Comparison of ENCODE assay signal across 31 mouse cellular contexts in genomic region chr11:112234492-112235116, GRCm38 (mm10).
DNase-seq lines count a peak whose midpoint lies in the region; ATAC-seq and TF ChIP-seq lines count a peak whose summit lies in the region.
"Had no signal": no experiment of that assay in that cellular context is flagged by ENCODE, and none has a peak within 500 bp of the region (broad histone marks: within the 10 kb centered on the region; RNA-seq: fewer than 3 reads in every experiment).

No protein-coding gene starts in this region.

- H3K9me3 ChIP-seq in forebrain, embryonic 14.5 days (replicated peaks; ENCODE audit: control insufficient read depth, low read length) = no peaks in the 10 kb centered on the region
- no peaks in the 10 kb centered on the region for H3K9me3 ChIP-seq in forebrain, embryonic 10.5 days
- no peaks in the 10 kb centered on the region for H3K9me3 ChIP-seq in hindbrain, postnatal 0 days (ENCODE audit: low read length)
- no peaks in the 10 kb centered on the region for H3K9me3 ChIP-seq in hindbrain, embryonic 11.5 days (ENCODE audit: control insufficient read depth, low read length)
- H3K9me3 ChIP-seq: embryonic facial prominence, embryonic 10.5 days; embryonic facial prominence, embryonic 15.5 days; kidney, embryonic 15.5 days; limb, embryonic 10.5 days; limb, embryonic 15.5 days; liver, embryonic 13.5 days; neural tube, embryonic 13.5 days; stomach, embryonic 15.5 days had no signal

- peak; percentile 85 for DNase-seq in forebrain, embryonic 14.5 days (ENCODE audit: low spot score)
- no peak for DNase-seq in forebrain, embryonic 10.5 days (ENCODE audit: extremely low spot score, low spot score)
- DNase-seq in hindbrain, postnatal 0 days (ENCODE audit: low spot score) = peak; percentile 64
- no peak for DNase-seq in hindbrain, embryonic 11.5 days (ENCODE audit: low spot score)
- DNase-seq in right cerebral cortex, postnatal 10 days (ENCODE audit: low spot score in 2 of 2) = peak; percentile 29 to 43
- no peak for DNase-seq in right cerebral cortex, postnatal 4 days
- DNase-seq in gastrocnemius, postnatal 36 days = no peak
- no peak for DNase-seq in thymus, postnatal 14 days
- DNase-seq: adrenal gland, postnatal 14 days; cerebellum, adult 2 months; cerebellum, postnatal 14 days; gastrocnemius, postnatal 25 days; heart, adult 18-20 months; heart, postnatal 36 days; kidney, adult 11 months; kidney, postnatal 25 days; liver, embryonic 13.5 days; lung, adult 18-20 months; lung, postnatal 14 days; right cerebral cortex, postnatal 14 days had no signal

- ATAC-seq in forebrain, embryonic 14.5 days = peak; percentile 85
- ATAC-seq in hindbrain, postnatal 0 days = 0 out of 2 replicates have a peak, but pooled peaks have one; percentile 43
- no peak for ATAC-seq in hindbrain, embryonic 11.5 days (ENCODE audit: low FRiP score)
- ATAC-seq: inflammation-experienced regulatory T-cells, adult 6 months had no signal

- H3K9ac ChIP-seq in forebrain, embryonic 14.5 days (ENCODE audit: low read length) = no peak overlapping the region
- no peak overlapping the region for H3K9ac ChIP-seq in hindbrain, postnatal 0 days (replicated peaks; ENCODE audit: low read length)
- H3K9ac ChIP-seq in hindbrain, embryonic 11.5 days (ENCODE audit: low read depth, low read length) = no peak overlapping the region
- H3K9ac ChIP-seq: embryonic facial prominence, embryonic 15.5 days; kidney, embryonic 15.5 days; limb, embryonic 15.5 days; liver, embryonic 13.5 days; neural tube, embryonic 13.5 days; stomach, embryonic 15.5 days had no signal

- no peaks in the 10 kb centered on the region for H3K36me3 ChIP-seq in forebrain, embryonic 14.5 days (ENCODE audit: control insufficient read depth, insufficient read depth, low read length)
- no peaks in the 10 kb centered on the region for H3K36me3 ChIP-seq in forebrain, embryonic 10.5 days (replicated peaks)
- H3K36me3 ChIP-seq in hindbrain, postnatal 0 days (ENCODE audit: insufficient read depth, low read length) = no peaks in the 10 kb centered on the region
- H3K36me3 ChIP-seq in hindbrain, embryonic 11.5 days (ENCODE audit: control insufficient read depth, insufficient read depth, low read length) = no peaks in the 10 kb centered on the region
- H3K36me3 ChIP-seq: embryonic facial prominence, embryonic 10.5 days; embryonic facial prominence, embryonic 15.5 days; G1E; kidney, embryonic 15.5 days; limb, embryonic 10.5 days; limb, embryonic 15.5 days; liver, embryonic 13.5 days; neural tube, embryonic 13.5 days; stomach, embryonic 15.5 days had no signal

- WGBS in forebrain, embryonic 14.5 days = 54% methylated on average over 7 of the region's 7 CpGs
- WGBS in forebrain, embryonic 10.5 days = 92% methylated on average over 7 of the region's 7 CpGs
- 61% methylated on average over 7 of the region's 7 CpGs for WGBS in hindbrain, postnatal 0 days
- 90% methylated on average over 7 of the region's 7 CpGs for WGBS in hindbrain, embryonic 11.5 days

- no peak overlapping the region for H3K4me3 ChIP-seq in forebrain, embryonic 14.5 days (ENCODE audit: low read depth, low read length)
- no peak overlapping the region for H3K4me3 ChIP-seq in forebrain, embryonic 10.5 days
- H3K4me3 ChIP-seq in hindbrain, postnatal 0 days (ENCODE audit: low read length) = no peak overlapping the region
- H3K4me3 ChIP-seq in hindbrain, embryonic 11.5 days (ENCODE audit: low read depth, low read length) = no peak overlapping the region
- H3K4me3 ChIP-seq: embryonic facial prominence, embryonic 10.5 days; embryonic facial prominence, embryonic 15.5 days; kidney, embryonic 15.5 days; layer of hippocampus, adult 2 months; limb, embryonic 10.5 days; limb, embryonic 15.5 days; liver, embryonic 13.5 days; neural tube, embryonic 13.5 days; stomach, embryonic 15.5 days had no signal

- H3K27me3 ChIP-seq in forebrain, embryonic 14.5 days (replicated peaks; ENCODE audit: control insufficient read depth, insufficient read depth, low read length) = no peaks in the 10 kb centered on the region
- H3K27me3 ChIP-seq in forebrain, embryonic 10.5 days (ENCODE audit: poor library complexity, severe bottlenecking) = no peaks in the 10 kb centered on the region
- H3K27me3 ChIP-seq in hindbrain, postnatal 0 days (ENCODE audit: insufficient read depth, low read length) = no peaks in the 10 kb centered on the region
- no peaks in the 10 kb centered on the region for H3K27me3 ChIP-seq in hindbrain, embryonic 11.5 days (ENCODE audit: control insufficient read depth, insufficient read depth, low read length)
- H3K27me3 ChIP-seq: embryonic facial prominence, embryonic 15.5 days; kidney, embryonic 15.5 days; limb, embryonic 15.5 days; liver, embryonic 13.5 days; neural tube, embryonic 13.5 days; stomach, embryonic 15.5 days had no signal

- no peak for TF ChIP-seq CTCF in hindbrain, postnatal 0 days (IDR thresholded peaks at IDR 0.05; ENCODE audit: low read depth)

- H3K4me1 ChIP-seq in forebrain, embryonic 14.5 days (ENCODE audit: control insufficient read depth, insufficient read depth, low read length) = no peaks in the 10 kb centered on the region
- peaks cover 2% of the 10 kb centered on the region; the same call in 1 of the 2 replicates for H3K4me1 ChIP-seq in forebrain, embryonic 10.5 days
- H3K4me1 ChIP-seq in hindbrain, postnatal 0 days (ENCODE audit: insufficient read depth, low read length) = no peaks in the 10 kb centered on the region
- H3K4me1 ChIP-seq in hindbrain, embryonic 11.5 days (replicated peaks; ENCODE audit: control insufficient read depth, insufficient read depth, low read length) = no peaks in the 10 kb centered on the region
- H3K4me1 ChIP-seq: embryonic facial prominence, embryonic 15.5 days; liver, embryonic 13.5 days; neural tube, embryonic 13.5 days; stomach, embryonic 15.5 days had no signal

- H3K27ac ChIP-seq in forebrain, embryonic 14.5 days (ENCODE audit: low read depth, low read length) = no peak overlapping the region
- no peak overlapping the region for H3K27ac ChIP-seq in forebrain, embryonic 10.5 days
- H3K27ac ChIP-seq in hindbrain, postnatal 0 days = no peak overlapping the region
- H3K27ac ChIP-seq in hindbrain, embryonic 11.5 days (ENCODE audit: low read depth, low read length) = no peak overlapping the region
- H3K27ac ChIP-seq: embryonic facial prominence, embryonic 10.5 days; embryonic facial prominence, embryonic 15.5 days; kidney, embryonic 15.5 days; layer of hippocampus, adult 2 months; limb, embryonic 10.5 days; limb, embryonic 15.5 days; liver, embryonic 13.5 days; neural tube, embryonic 13.5 days; stomach, embryonic 15.5 days had no signal

- no peak overlapping the region for H3K4me2 ChIP-seq in forebrain, embryonic 14.5 days (ENCODE audit: low read length)
- H3K4me2 ChIP-seq in hindbrain, postnatal 0 days (ENCODE audit: low read depth, low read length) = no peak overlapping the region
- H3K4me2 ChIP-seq in hindbrain, embryonic 11.5 days (replicated peaks; ENCODE audit: low read depth, low read length) = no peak overlapping the region
- H3K4me2 ChIP-seq: embryonic facial prominence, embryonic 15.5 days; heart, embryonic 11.5 days; kidney, embryonic 15.5 days; limb, embryonic 15.5 days; liver, embryonic 13.5 days; neural tube, embryonic 13.5 days; stomach, embryonic 15.5 days had no signal

- intact Hi-C loops in gastrocnemius, postnatal 36 days (cut with DNase I) = no loop called here

Comparison
In these comparisons a context has a peak if more than half of its experiments do, and no peak if none do; other contexts are left out.
1. DNase-seq: peak in forebrain, embryonic 14.5 days (single experiment), hindbrain, postnatal 0 days (single experiment) and right cerebral cortex, postnatal 10 days (2 of 2); none in forebrain, embryonic 10.5 days (single experiment), hindbrain, embryonic 11.5 days (single experiment), right cerebral cortex, postnatal 4 days (single experiment), gastrocnemius, postnatal 36 days (0 of 2) and thymus, postnatal 14 days (single experiment).